Mouse (Mus musculus): Measurements from ENCODE around the gene Cpeb2.

DNA sequence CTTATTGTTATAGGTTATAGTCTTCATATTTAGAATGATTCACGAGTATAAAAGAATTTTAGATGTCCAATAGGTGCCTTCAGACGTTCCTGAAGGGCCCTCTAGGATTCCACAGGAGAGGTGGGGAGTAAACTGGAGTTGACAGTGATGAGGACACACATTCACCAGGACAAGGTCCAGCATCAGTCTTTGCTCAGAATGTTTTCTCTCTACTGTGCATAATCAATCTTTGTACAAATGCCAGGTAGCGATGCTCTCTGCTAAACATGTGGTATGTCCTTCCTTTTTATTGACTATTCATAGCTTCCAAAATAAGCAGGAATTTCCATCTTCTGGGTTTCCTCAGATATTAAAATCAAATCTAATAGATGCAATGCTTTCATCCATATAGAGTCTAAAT, 8.7 kb upstream of the Cpeb2 start:
- no peak for TF ChIP-seq CTCF (IDR thresholded peaks at IDR 0.05; ENCODE audit: control insufficient read depth, insufficient read depth, low read length)
- no peak for TF ChIP-seq POLR2A (IDR thresholded peaks at IDR 0.05; ENCODE audit: borderline replicate concordance, control insufficient read depth, low read depth, low read length)
